Mouse (Mus musculus): ENCODE results near the gene Mgst2. TPM values are rescaled to one million over a fixed set of nuclear protein-coding genes. Genes with fewer than 3 reads are reported as not detected.

Mgst2 gene
- polyA plus RNA-seq, 1 experiment from 2014 or later: 0.64 TPM

DNA sequence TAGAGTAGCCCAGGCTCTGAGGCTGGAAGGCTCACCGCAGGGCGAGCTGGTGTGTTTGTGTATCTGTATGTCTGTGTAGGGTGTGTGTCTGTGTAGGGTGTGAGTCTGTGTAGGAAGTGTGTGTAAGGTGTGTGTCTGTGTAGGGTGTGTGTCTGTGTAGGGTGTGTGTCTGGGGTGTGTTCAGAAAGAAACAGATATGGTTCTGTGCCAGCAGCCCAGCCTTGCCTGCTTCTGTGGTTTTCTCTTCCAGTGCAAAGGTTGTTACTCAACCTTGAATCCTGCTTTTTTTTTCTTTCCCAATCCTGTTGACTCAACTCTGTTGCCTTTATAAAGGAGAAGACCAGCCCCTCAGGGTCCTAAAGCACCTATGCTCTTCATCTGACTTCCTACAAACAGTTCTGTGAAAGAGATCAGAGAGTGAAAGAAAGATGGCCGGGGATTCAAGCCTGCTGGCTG is 689 bp downstream of the Mgst2 start:
- no peaks in the 10 kb centered on the region for H3K9me3 ChIP-seq (ENCODE audit: control insufficient read depth, low read length)
- H3K27me3 ChIP-seq (ENCODE audit: control insufficient read depth, insufficient read depth, low read length): no peaks in the 10 kb centered on the region
- DNase-seq (ENCODE audit: low spot score): no peak
- H3K27ac ChIP-seq (replicated peaks; ENCODE audit: low read depth, low read length): no peak overlapping the region
- 83% methylated on average over 3 of the region's 3 CpGs for WGBS
- H3K4me1 ChIP-seq (ENCODE audit: control insufficient read depth, insufficient read depth, low read length): no peaks in the 10 kb centered on the region; the same call in 1 of the 2 replicates
- H3K36me3 ChIP-seq (ENCODE audit: control insufficient read depth, insufficient read depth, low read length): no peaks in the 10 kb centered on the region
- no peak for ATAC-seq (ENCODE audit: insufficient number of reproducible peaks, low FRiP score, low TSS enrichment, low read depth)
- H3K4me2 ChIP-seq (ENCODE audit: low read depth, severe bottlenecking): no peak overlapping the region
- no peak overlapping the region for H3K9ac ChIP-seq (ENCODE audit: low read length)
- no peak overlapping the region for H3K4me3 ChIP-seq (ENCODE audit: low read depth, low read length)

- Histone ChIP-seq H3K9ac (ENCODE audit: low read length) (no peak overlapping the region), H3K27me3 (ENCODE audit: control insufficient read depth, insufficient read depth, low read length) (no peaks in the 10 kb centered on the region), H3K27ac (replicated peaks; ENCODE audit: low read depth, low read length) (no peak overlapping the region), H3K9me3 (ENCODE audit: control insufficient read depth, low read length) (no peaks in the 10 kb centered on the region), H3K4me2 (ENCODE audit: low read depth, severe bottlenecking) (no peak overlapping the region), H3K36me3 (ENCODE audit: control insufficient read depth, insufficient read depth, low read length) (no peaks in the 10 kb centered on the region), H3K4me1 (ENCODE audit: control insufficient read depth, insufficient read depth, low read length) (no peaks in the 10 kb centered on the region; the same call in 1 of the 2 replicates), H3K4me3 (ENCODE audit: low read depth, low read length) (no peak overlapping the region)
- DNase-seq (ENCODE audit: low spot score) (no peak), ATAC-seq (ENCODE audit: insufficient number of reproducible peaks, low FRiP score, low TSS enrichment, low read depth) (no peak)
- WGBS: 55% methylated on average over 5 of the region's 5 CpGs
These were observed 1.2 kb downstream of the Mgst2 start for GRCm38 (mm10) chr3:51661376-51661775.

DNA sequence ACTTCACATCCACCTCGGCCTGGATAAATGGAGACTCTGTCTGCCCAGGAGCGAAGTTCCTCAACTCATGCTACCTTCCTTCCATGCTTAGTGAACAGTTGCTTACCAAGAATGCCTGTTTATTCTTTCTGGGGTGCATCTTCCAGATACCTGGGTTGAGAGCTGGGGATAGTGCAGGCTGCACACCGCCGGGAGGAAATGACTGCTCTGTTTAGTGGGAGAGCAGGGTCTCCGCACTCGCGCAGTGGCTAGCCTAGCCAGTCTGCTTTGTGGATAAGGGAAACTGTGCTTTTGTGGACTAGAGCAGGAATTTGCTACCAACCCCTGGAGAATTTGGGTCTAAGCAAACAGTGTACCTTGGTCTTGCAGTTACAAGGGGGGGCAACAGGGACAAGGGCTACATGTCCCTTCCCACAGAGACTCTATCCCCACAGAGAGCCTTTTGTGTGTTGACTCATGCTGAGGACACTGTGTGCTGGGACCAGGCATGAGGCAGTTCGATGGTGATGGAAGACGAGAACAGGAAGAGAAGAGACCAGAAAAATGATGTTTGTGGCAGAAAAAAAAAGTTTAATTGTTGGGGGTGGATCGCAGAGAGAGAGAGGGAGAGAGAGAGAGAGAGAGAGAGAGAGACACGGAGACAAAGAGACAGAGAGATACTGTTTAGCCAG is 1.9 kb downstream of the Mgst2 start:
- WGBS: 79% methylated on average over 11 of the region's 11 CpGs
- no peak overlapping the region for H3K4me2 ChIP-seq (ENCODE audit: low read depth, severe bottlenecking)
- DNase-seq (ENCODE audit: low spot score): no peak
- H3K27me3 ChIP-seq (ENCODE audit: control insufficient read depth, insufficient read depth, low read length): no peaks in the 10 kb centered on the region
- no peak overlapping the region for H3K4me3 ChIP-seq (ENCODE audit: low read depth, low read length)
- no peaks in the 10 kb centered on the region; the same call in 1 of the 2 replicates for H3K4me1 ChIP-seq (ENCODE audit: control insufficient read depth, insufficient read depth, low read length)
- no peak overlapping the region for H3K9ac ChIP-seq (ENCODE audit: low read length)
- no peaks in the 10 kb centered on the region for H3K9me3 ChIP-seq (ENCODE audit: control insufficient read depth, low read length)
- no peak overlapping the region for H3K27ac ChIP-seq (replicated peaks; ENCODE audit: low read depth, low read length)
- H3K36me3 ChIP-seq (ENCODE audit: control insufficient read depth, insufficient read depth, low read length): no peaks in the 10 kb centered on the region
- no peak for ATAC-seq (ENCODE audit: insufficient number of reproducible peaks, low FRiP score, low TSS enrichment, low read depth)

GRCm38 (mm10) chr3:51662557-51662956 is 2.4 kb downstream of the Mgst2 start:
- no peak for DNase-seq (ENCODE audit: low spot score)
- 72% methylated on average over 6 of the region's 6 CpGs for WGBS
- no peak overlapping the region for H3K27ac ChIP-seq (replicated peaks; ENCODE audit: low read depth, low read length)

DNA sequence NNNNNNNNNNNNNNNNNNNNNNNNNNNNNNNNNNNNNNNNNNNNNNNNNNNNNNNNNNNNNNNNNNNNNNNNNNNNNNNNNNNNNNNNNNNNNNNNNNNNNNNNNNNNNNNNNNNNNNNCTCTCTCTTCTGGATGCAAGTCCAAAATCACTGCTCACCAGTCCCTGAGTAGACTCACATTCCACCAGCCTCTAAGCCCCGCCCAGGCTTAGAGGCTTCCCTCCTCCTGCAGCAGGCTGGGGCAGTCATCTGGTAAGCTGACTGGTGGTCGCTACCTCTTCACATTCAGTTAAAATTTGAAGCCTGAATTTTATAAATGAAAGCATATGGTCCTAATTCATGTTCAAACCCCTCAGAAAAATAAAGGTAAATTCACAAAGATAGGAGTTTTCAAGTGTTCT is 8.4 kb downstream of the Mgst2 start:
- DNase-seq (ENCODE audit: low spot score): no peak

More at GRCm38 (mm10) chr3:51662557-51662956, 2.4 kb downstream of the Mgst2 start:
- Histone ChIP-seq H3K36me3 (ENCODE audit: control insufficient read depth, insufficient read depth, low read length) (no peaks in the 10 kb centered on the region), H3K4me1 (ENCODE audit: control insufficient read depth, insufficient read depth, low read length) (no peaks in the 10 kb centered on the region; the same call in 1 of the 2 replicates), H3K4me2 (ENCODE audit: low read depth, severe bottlenecking) (no peak overlapping the region), H3K9ac (ENCODE audit: low read length) (no peak overlapping the region), H3K9me3 (ENCODE audit: control insufficient read depth, low read length) (no peaks in the 10 kb centered on the region), H3K27me3 (ENCODE audit: control insufficient read depth, insufficient read depth, low read length) (no peaks in the 10 kb centered on the region), H3K4me3 (ENCODE audit: low read depth, low read length) (no peak overlapping the region)
- no peak for ATAC-seq (ENCODE audit: insufficient number of reproducible peaks, low FRiP score, low TSS enrichment, low read depth)

GRCm38 (mm10) chr3:51670414-51671070 is 10.4 kb downstream of the Mgst2 start:
- Histone ChIP-seq H3K9me3 (ENCODE audit: control insufficient read depth, low read length) (no peaks in the 10 kb centered on the region), H3K4me3 (ENCODE audit: low read depth, low read length) (no peak overlapping the region), H3K36me3 (ENCODE audit: control insufficient read depth, insufficient read depth, low read length) (no peaks in the 10 kb centered on the region), H3K4me1 (ENCODE audit: control insufficient read depth, insufficient read depth, low read length) (no peaks in the 10 kb centered on the region), H3K4me2 (ENCODE audit: low read depth, severe bottlenecking) (no peak overlapping the region), H3K27me3 (ENCODE audit: control insufficient read depth, insufficient read depth, low read length) (no peaks in the 10 kb centered on the region), H3K27ac (replicated peaks; ENCODE audit: low read depth, low read length) (no peak overlapping the region), H3K9ac (ENCODE audit: low read length) (no peak overlapping the region)
- ATAC-seq (ENCODE audit: insufficient number of reproducible peaks, low FRiP score, low TSS enrichment, low read depth) (no peak), DNase-seq (ENCODE audit: low spot score) (no peak)
- WGBS: 81% methylated on average over 5 of the region's 5 CpGs

More for the DNA sequence above, 8.4 kb downstream of the Mgst2 start:
- H3K9ac ChIP-seq (ENCODE audit: low read length): no peak overlapping the region
- H3K27ac ChIP-seq (replicated peaks; ENCODE audit: low read depth, low read length): no peak overlapping the region
- no peaks in the 10 kb centered on the region for H3K36me3 ChIP-seq (ENCODE audit: control insufficient read depth, insufficient read depth, low read length)
- no peaks in the 10 kb centered on the region for H3K4me1 ChIP-seq (ENCODE audit: control insufficient read depth, insufficient read depth, low read length)
- no peak for ATAC-seq (ENCODE audit: insufficient number of reproducible peaks, low FRiP score, low TSS enrichment, low read depth)
- H3K27me3 ChIP-seq (ENCODE audit: control insufficient read depth, insufficient read depth, low read length): no peaks in the 10 kb centered on the region
- H3K9me3 ChIP-seq (ENCODE audit: control insufficient read depth, low read length): no peaks in the 10 kb centered on the region
- WGBS: 36% methylated on average over 2 of the region's 2 CpGs
- H3K4me2 ChIP-seq (ENCODE audit: low read depth, severe bottlenecking): no peak overlapping the region
- no peak overlapping the region for H3K4me3 ChIP-seq (ENCODE audit: low read depth, low read length)

DNA sequence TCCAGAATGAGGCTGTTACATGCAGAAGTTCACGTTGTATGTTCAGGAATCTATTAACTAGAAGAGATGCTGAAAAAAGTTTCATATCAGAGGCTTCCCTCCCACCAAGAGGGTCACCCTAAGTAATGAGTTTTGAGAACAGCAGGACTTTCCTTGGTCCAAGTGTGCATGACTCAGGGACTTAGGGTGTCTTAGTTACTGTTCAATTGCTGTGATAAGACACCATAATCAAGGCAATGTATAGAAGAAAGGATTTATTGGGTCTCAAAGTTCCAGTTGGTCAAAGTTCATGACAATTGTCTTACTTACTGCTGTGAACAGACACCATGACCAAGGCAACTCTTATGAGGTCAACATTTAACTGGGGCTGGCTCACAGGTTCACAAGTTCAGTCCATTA is 10.9 kb downstream of the Mgst2 start:
- H3K4me3 ChIP-seq (ENCODE audit: low read depth, low read length): no peak overlapping the region
- H3K9me3 ChIP-seq (ENCODE audit: control insufficient read depth, low read length): no peaks in the 10 kb centered on the region
- H3K27me3 ChIP-seq (ENCODE audit: control insufficient read depth, insufficient read depth, low read length): no peaks in the 10 kb centered on the region
- no peaks in the 10 kb centered on the region for H3K4me1 ChIP-seq (ENCODE audit: control insufficient read depth, insufficient read depth, low read length)
- DNase-seq (ENCODE audit: low spot score) (no peak), ATAC-seq (ENCODE audit: insufficient number of reproducible peaks, low FRiP score, low TSS enrichment, low read depth) (no peak)
- no peak overlapping the region for H3K9ac ChIP-seq (ENCODE audit: low read length)
- H3K4me2 ChIP-seq (ENCODE audit: low read depth, severe bottlenecking): no peak overlapping the region
- no peak overlapping the region for H3K27ac ChIP-seq (replicated peaks; ENCODE audit: low read depth, low read length)
- no peaks in the 10 kb centered on the region for H3K36me3 ChIP-seq (ENCODE audit: control insufficient read depth, insufficient read depth, low read length)
- 83% methylated on average over 1 of the region's 1 CpGs for WGBS

DNA sequence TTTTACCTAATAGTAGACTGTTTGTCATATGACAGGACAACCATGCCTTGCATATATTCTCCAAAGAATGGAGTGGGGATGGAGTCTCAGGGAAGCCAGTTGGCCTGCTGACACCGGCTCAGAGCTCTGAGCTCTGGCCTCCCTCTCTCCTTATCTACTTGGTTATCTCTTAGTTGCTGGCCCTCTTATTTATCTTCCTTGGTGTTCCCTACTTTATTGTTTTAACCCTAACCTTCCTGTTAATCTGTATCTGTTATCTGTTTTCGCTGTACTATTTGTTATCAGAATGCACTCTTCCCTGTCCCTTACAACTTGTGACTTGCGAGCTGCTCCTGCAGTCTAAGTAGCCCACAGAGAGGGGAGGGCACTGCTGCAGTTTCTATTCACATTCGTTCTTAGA is 12.5 kb downstream of the Mgst2 start:
- no peak for ATAC-seq (ENCODE audit: insufficient number of reproducible peaks, low FRiP score, low TSS enrichment, low read depth)
- Histone ChIP-seq H3K27ac (replicated peaks; ENCODE audit: low read depth, low read length) (no peak overlapping the region), H3K9me3 (ENCODE audit: control insufficient read depth, low read length) (no peaks in the 10 kb centered on the region)

More for the DNA sequence above, 12.5 kb downstream of the Mgst2 start:
- Histone ChIP-seq H3K36me3 (ENCODE audit: control insufficient read depth, insufficient read depth, low read length) (no peaks in the 10 kb centered on the region), H3K27me3 (ENCODE audit: control insufficient read depth, insufficient read depth, low read length) (no peaks in the 10 kb centered on the region), H3K4me1 (ENCODE audit: control insufficient read depth, insufficient read depth, low read length) (no peaks in the 10 kb centered on the region), H3K9ac (ENCODE audit: low read length) (no peak overlapping the region), H3K4me2 (ENCODE audit: low read depth, severe bottlenecking) (no peak overlapping the region), H3K4me3 (ENCODE audit: low read depth, low read length) (no peak overlapping the region)
- 68% methylated on average over 4 of the region's 4 CpGs for WGBS
- DNase-seq (ENCODE audit: low spot score): no peak
